Mouse (Mus musculus) stomach, postnatal 0 days (tissue): ENCODE results near the gene Katnal1.

Experiments
- CTCF ChIP-seq: IDR thresholded peaks from 2 replicates; pipeline ENCODE4 v1.5.1; 2016; ENCODE audit warnings: antibody characterized with exemption, low read depth, mild to moderate bottlenecking, moderate library complexity
- EP300 ChIP-seq: optimal IDR thresholded peaks from 2 replicates; pipeline ENCODE3; 2016; ENCODE audit warnings: antibody characterized with exemption

DNA sequence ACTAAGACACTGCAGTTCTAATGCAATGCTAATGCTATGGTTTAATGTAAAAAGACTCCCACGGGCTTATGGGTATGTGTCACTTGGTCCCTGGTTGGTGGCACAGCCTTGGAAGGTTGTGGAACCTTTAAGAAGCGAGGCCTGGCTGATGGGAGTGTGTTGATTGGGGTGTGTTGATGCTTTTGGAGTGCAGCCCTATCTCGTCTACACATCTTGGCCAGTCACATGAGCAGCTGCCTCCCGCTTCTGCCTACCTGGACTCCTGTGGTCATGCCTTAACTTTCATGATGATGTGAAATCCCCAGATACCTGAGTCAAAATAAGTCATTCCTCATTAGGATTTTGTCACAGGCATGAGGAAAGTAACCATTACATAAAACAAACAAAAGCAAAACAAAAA is 22.8 kb downstream of the Katnal1 start:
- no peak for TF ChIP-seq CTCF
- TF ChIP-seq EP300: no peak
